Mouse (Mus musculus) liver, postnatal 0 days (tissue): ENCODE results near the gene Htr7. TPM values are rescaled to one million over a fixed set of nuclear protein-coding genes. Genes with fewer than 3 reads are reported as not detected.

ENCODE experiments used
- ATAC-seq: fragments of 200-750 bp; cut with Nextera tagmentation; 2 replicates; pipeline ENCODE4 v1.8.0; 2017; ENCODE audit warnings: mild to moderate bottlenecking, moderate library complexity
- DNase-seq: peaks from one replicate; pipeline ENCODE4 v3.0.0-alpha.2; 2016
- H3K27ac ChIP-seq: fragments of 300-500 bp; sonication (generic); 2 replicates; pipeline ENCODE4 v1.5.1; 2014; ENCODE audit warnings: antibody characterized with exemption, moderate library complexity, mild to moderate bottlenecking, low read depth
- H3K27me3 ChIP-seq: fragments of 300-500 bp; sonication (generic); 2 replicates; pipeline ENCODE4 v1.6.1; 2014; ENCODE audit warnings: low read length, control low read depth, mixed read lengths; ENCODE audit not compliant: insufficient read depth
- H3K36me3 ChIP-seq: fragments of 300-500 bp; sonication (generic); replicated peaks from 2 replicates; pipeline ENCODE4 v1.6.1; 2014; ENCODE audit warnings: mild to moderate bottlenecking, control low read depth, low read length, moderate library complexity, mixed read lengths; ENCODE audit not compliant: insufficient read depth
- H3K4me1 ChIP-seq: fragments of 300-500 bp; sonication (generic); 2 replicates; pipeline ENCODE4 v1.6.1; 2014; ENCODE audit warnings: antibody characterized with exemption, mild to moderate bottlenecking, control low read depth; ENCODE audit not compliant: insufficient read depth
- H3K4me2 ChIP-seq: fragments of 300-500 bp; sonication (generic); 2 replicates; pipeline ENCODE4 v1.6.1; 2014; ENCODE audit warnings: low read depth, mild to moderate bottlenecking, low read length, moderate library complexity, mixed read lengths
- H3K4me3 ChIP-seq: fragments of 300-500 bp; sonication (generic); 2 replicates; pipeline ENCODE4 v1.5.1; 2014; ENCODE audit warnings: low read depth, low read length
- H3K9ac ChIP-seq: fragments of 300-500 bp; sonication (generic); replicated peaks from 2 replicates; pipeline ENCODE4 v1.6.1; 2014; ENCODE audit warnings: mild to moderate bottlenecking, moderate library complexity
- H3K9me3 ChIP-seq: fragments of 300-500 bp; sonication (generic); 2 replicates; pipeline ENCODE4 v1.6.1; 2016; ENCODE audit warnings: mild to moderate bottlenecking, control low read depth, low read length, mixed read lengths
- CTCF ChIP-seq: sonication (generic); IDR thresholded peaks from 2 replicates; pipeline ENCODE4 v1.5.1; 2016; ENCODE audit warnings: antibody characterized with exemption, low read depth
- EP300 ChIP-seq: IDR thresholded peaks from 2 replicates; pipeline ENCODE4 v1.6.1; 2016; ENCODE audit warnings: antibody characterized with exemption, low read depth, mild to moderate bottlenecking
- WGBS: fragments of 180-500 bp; shearing (Covaris S2); extraction: QIAGEN DNeasy Blood & Tissue Kit; methylation state at CpG from one replicate; pipeline ENCODE4 v1.1.7; 2014; ENCODE audit not compliant: insufficient replicate concordance; 5-methylcytosine and 5-hydroxymethylcytosine counted together
- polyA plus RNA-seq: library from polyadenylated mRNA; unstranded; fragments of >200 nt; fragmentation: Nextera tagmentation; extraction: Ambion mirVana; gene quantifications from 2 replicates; pipeline ENCODE4 v1.2.1, GENCODE M21; 2015

Gene Htr7
- 0.06 TPM in 1 of 2 replicates, not detected in the other for polyA plus RNA-seq

- Histone ChIP-seq H3K4me3 (peak within 1 kb of the TSS; percentile 45), H3K27me3 (peaks cover 49% of the 10 kb centered on the region), H3K4me1 (no peaks in the 10 kb centered on the region), H3K36me3 (no peaks in the 10 kb centered on the region), H3K9me3 (no peaks in the 10 kb centered on the region), H3K4me2 (peak within 1 kb of the TSS; percentile 74), H3K9ac (no peak within 1 kb of the TSS), H3K27ac (no peak within 1 kb of the TSS)
- WGBS = under 1% methylated on average over 53 of the region's 86 CpGs
- TF ChIP-seq EP300 (no peak), CTCF (0 out of 2 replicates have a peak, but pooled peaks have one; percentile 1)
- ATAC-seq = no peak
- peak; percentile 15 for DNase-seq
Observed at GRCm38 (mm10) chr19:36057231-36057811, at the start of gene Htr7. Gene Htr7, minus strand, starts transcription at chr19:36057507.

- ATAC-seq (no peak), DNase-seq (no peak)
- WGBS = 54% methylated on average over 5 of the region's 5 CpGs
- H3K27me3 ChIP-seq = no peaks in the 10 kb centered on the region
- no peaks in the 10 kb centered on the region for H3K4me1 ChIP-seq
- H3K27ac ChIP-seq = no peak overlapping the region
- H3K4me2 ChIP-seq = no peak overlapping the region
- no peak overlapping the region for H3K9ac ChIP-seq
- peaks cover 25% of the 10 kb centered on the region for H3K36me3 ChIP-seq
- TF ChIP-seq EP300 = no peak
- TF ChIP-seq CTCF = no peak
- H3K4me3 ChIP-seq = no peak overlapping the region
- H3K9me3 ChIP-seq = no peaks in the 10 kb centered on the region
Observed at GRCm38 (mm10) chr19:36103909-36104308, 46.6 kb upstream of the Htr7 start.

- H3K4me1 ChIP-seq = no peaks in the 10 kb centered on the region
- no peak overlapping the region for H3K4me3 ChIP-seq
- no peak for DNase-seq
- ATAC-seq = no peak
- H3K27ac ChIP-seq = no peak overlapping the region
- TF ChIP-seq CTCF = no peak
- no peak for TF ChIP-seq EP300
- H3K4me2 ChIP-seq = no peak overlapping the region
- no peak overlapping the region for H3K9ac ChIP-seq
- H3K36me3 ChIP-seq = peaks cover 40% of the 10 kb centered on the region
- no peaks in the 10 kb centered on the region for H3K27me3 ChIP-seq
- H3K9me3 ChIP-seq = no peaks in the 10 kb centered on the region
- WGBS = 89% methylated on average over 7 of the region's 7 CpGs
Observed at GRCm38 (mm10) chr19:36098916-36099315, 41.6 kb upstream of the Htr7 start.

- TF ChIP-seq CTCF (no peak), EP300 (no peak)
- Histone ChIP-seq H3K9me3 (no peaks in the 10 kb centered on the region), H3K9ac (no peak overlapping the region), H3K27ac (no peak overlapping the region), H3K4me1 (no peaks in the 10 kb centered on the region), H3K4me3 (no peak overlapping the region), H3K36me3 (peaks cover 43% of the 10 kb centered on the region), H3K4me2 (no peak overlapping the region), H3K27me3 (no peaks in the 10 kb centered on the region)
- 84% methylated on average over 1 of the region's 1 CpGs for WGBS
- DNase-seq = no peak
- no peak for ATAC-seq
Observed at GRCm38 (mm10) chr19:36098265-36098664, 41.0 kb upstream of the Htr7 start.

- DNase-seq = no peak
- H3K4me1 ChIP-seq = no peaks in the 10 kb centered on the region
- H3K36me3 ChIP-seq = peaks cover 42% of the 10 kb centered on the region
- H3K4me3 ChIP-seq = no peak overlapping the region
- WGBS = 80% methylated on average over 3 of the region's 3 CpGs
- H3K9me3 ChIP-seq = no peaks in the 10 kb centered on the region
- no peak overlapping the region for H3K27ac ChIP-seq
- no peak overlapping the region for H3K9ac ChIP-seq
- no peak for ATAC-seq
- H3K27me3 ChIP-seq = no peaks in the 10 kb centered on the region
- no peak overlapping the region for H3K4me2 ChIP-seq
- no peak for TF ChIP-seq EP300
- TF ChIP-seq CTCF = no peak
Observed at GRCm38 (mm10) chr19:36097194-36097593, 39.9 kb upstream of the Htr7 start.

- no peak overlapping the region for H3K4me2 ChIP-seq
- H3K9me3 ChIP-seq = no peaks in the 10 kb centered on the region
- H3K4me3 ChIP-seq = no peak overlapping the region
- TF ChIP-seq CTCF (peak; percentile 72), EP300 (no peak)
- H3K27ac ChIP-seq = no peak overlapping the region
- ATAC-seq = peak; percentile 41; the same call in 1 of the 2 replicates
- no peak for DNase-seq
- H3K9ac ChIP-seq = no peak overlapping the region
- H3K27me3 ChIP-seq = no peaks in the 10 kb centered on the region
- 28% methylated on average over 5 of the region's 5 CpGs for WGBS
- H3K4me1 ChIP-seq = no peaks in the 10 kb centered on the region
- peaks cover 44% of the 10 kb centered on the region for H3K36me3 ChIP-seq
Observed at GRCm38 (mm10) chr19:36090781-36091180, 33.5 kb upstream of the Htr7 start.
